Mouse (Mus musculus) monocyte, adult 2 months (primary cell): Measurements from ENCODE around the gene Pcdh7.

ENCODE experiments used
- DNase-seq, 2 experiments: peaks; one replicate each; pipeline ENCODE4 v3.0.0; 2022; ENCODE audit warnings: low spot score in 2 of 2, low read depth in 1 of 2

The Pcdh7 gene

GRCm38 (mm10) chr5:57796337-57796736, 78.6 kb downstream of the Pcdh7 start:
- no peak for DNase-seq

GRCm38 (mm10) chr5:57797951-57798670, 80.3 kb downstream of the Pcdh7 start:
- no peak for DNase-seq

- DNase-seq, result no peak
Observed at GRCm38 (mm10) chr5:57803108-57803507, 85.3 kb downstream of the Pcdh7 start.

- DNase-seq, result no peak
Observed at GRCm38 (mm10) chr5:57803890-57804289, 86.1 kb downstream of the Pcdh7 start.

GRCm38 (mm10) chr5:57807350-57807749, 89.6 kb downstream of the Pcdh7 start:
- no peak for DNase-seq

- no peak for DNase-seq
Observed at GRCm38 (mm10) chr5:57810641-57811040, 92.9 kb downstream of the Pcdh7 start.

GRCm38 (mm10) chr5:57815964-57816589, 98.3 kb downstream of the Pcdh7 start:
- no peak for DNase-seq

- DNase-seq, result no peak
Observed at GRCm38 (mm10) chr5:57819788-57820187, 102.0 kb downstream of the Pcdh7 start.

GRCm38 (mm10) chr5:57821099-57821498, 103.3 kb downstream of the Pcdh7 start:
- DNase-seq, result no peak

GRCm38 (mm10) chr5:57828437-57828836, 110.7 kb downstream of the Pcdh7 start:
- no peak for DNase-seq

GRCm38 (mm10) chr5:57837150-57837549, 119.4 kb downstream of the Pcdh7 start:
- no peak for DNase-seq

- DNase-seq, result no peak
Observed at GRCm38 (mm10) chr5:57841357-57842119, 123.8 kb downstream of the Pcdh7 start.

GRCm38 (mm10) chr5:57847500-57847899, 129.7 kb downstream of the Pcdh7 start:
- no peak for DNase-seq

GRCm38 (mm10) chr5:57850111-57850510, 132.3 kb downstream of the Pcdh7 start:
- DNase-seq, result no peak

- no peak for DNase-seq
Observed at GRCm38 (mm10) chr5:57857316-57857715, 139.5 kb downstream of the Pcdh7 start.

GRCm38 (mm10) chr5:57864254-57864653, 146.5 kb downstream of the Pcdh7 start:
- DNase-seq, result no peak

- no peak for DNase-seq
Observed at GRCm38 (mm10) chr5:57865256-57865655, 147.5 kb downstream of the Pcdh7 start.

- no peak for DNase-seq
Observed at GRCm38 (mm10) chr5:57866097-57866496, 148.3 kb downstream of the Pcdh7 start.

- DNase-seq, result no peak
Observed at GRCm38 (mm10) chr5:57867906-57868305, 150.1 kb downstream of the Pcdh7 start.

GRCm38 (mm10) chr5:57868702-57869101, 150.9 kb downstream of the Pcdh7 start:
- no peak for DNase-seq

GRCm38 (mm10) chr5:57870727-57871126, 153.0 kb downstream of the Pcdh7 start:
- DNase-seq, result no peak

GRCm38 (mm10) chr5:57884982-57885381, 167.2 kb downstream of the Pcdh7 start:
- DNase-seq, result no peak
